Mouse (Mus musculus) layer of hippocampus, adult 9-11 months (tissue): ENCODE measurements around the gene Bbs5.
"Not testable (repeated sequence)": the region's sequence is repeated elsewhere in the genome, so short reads cannot be mapped to it uniquely, and the experiment has no call there.

Experiments used
- DNase-seq: peaks from one replicate; pipeline ENCODE4 v3.0.0; 2022

The Bbs5 gene

DNA sequence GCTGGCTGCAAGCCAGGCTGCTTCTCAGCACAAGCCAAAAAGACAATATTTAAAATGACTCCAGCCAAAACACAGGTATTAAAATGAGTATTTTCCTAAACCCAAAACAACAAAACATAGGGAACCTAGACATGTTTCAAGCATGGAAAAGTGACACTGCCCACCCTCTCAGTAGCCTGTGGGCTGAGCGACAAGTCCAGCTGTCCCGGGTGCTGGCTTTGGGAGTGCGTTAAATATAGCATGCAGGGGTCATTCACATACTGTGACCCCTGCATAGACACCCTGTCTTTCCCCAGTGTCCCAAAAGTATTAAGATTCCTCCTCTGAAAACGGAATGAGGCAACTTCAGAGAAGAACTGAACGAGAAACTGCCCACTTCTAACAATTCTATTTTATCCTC lies 26.8 kb downstream of the Bbs5 start:
- DNase-seq: no peak

DNA sequence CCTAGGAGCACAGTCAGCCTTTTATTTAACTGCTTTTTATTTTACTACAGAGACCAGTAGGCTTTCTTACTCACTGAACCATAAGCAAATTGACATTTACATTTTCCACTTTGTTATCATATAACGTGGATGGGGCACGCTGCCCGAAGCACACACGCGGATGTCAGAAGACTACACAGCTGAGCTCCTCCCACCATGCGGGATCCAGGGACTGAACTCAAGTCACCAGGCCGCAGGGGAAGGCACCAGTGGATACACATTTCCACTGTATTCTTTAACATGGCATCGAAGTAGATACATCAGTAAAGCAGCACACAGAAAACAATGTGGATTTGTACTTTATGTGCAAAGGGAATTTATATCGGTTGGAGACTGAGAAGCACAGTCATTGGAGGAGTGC lies 28.3 kb downstream of the Bbs5 start:
- DNase-seq: no peak

DNA sequence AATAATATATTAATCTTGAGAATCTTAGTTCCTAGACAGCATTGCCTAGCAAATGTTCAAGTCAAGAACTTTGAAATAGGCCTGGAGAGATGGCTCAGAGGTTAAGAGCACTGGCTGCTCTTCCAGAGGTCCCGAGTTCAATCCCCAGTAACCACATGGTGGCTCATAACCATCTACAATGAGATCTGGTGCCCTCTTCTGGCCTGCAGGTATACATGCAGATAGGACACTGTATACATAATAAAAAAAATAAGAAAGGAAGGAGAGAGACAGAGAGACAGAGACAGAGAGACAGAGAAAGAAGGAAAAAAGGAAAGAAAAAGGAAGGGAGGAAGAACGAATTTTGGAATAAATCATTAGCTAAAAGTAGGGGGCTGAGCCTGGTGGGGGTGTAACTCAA lies 29.7 kb downstream of the Bbs5 start:
- DNase-seq: no peak

DNA sequence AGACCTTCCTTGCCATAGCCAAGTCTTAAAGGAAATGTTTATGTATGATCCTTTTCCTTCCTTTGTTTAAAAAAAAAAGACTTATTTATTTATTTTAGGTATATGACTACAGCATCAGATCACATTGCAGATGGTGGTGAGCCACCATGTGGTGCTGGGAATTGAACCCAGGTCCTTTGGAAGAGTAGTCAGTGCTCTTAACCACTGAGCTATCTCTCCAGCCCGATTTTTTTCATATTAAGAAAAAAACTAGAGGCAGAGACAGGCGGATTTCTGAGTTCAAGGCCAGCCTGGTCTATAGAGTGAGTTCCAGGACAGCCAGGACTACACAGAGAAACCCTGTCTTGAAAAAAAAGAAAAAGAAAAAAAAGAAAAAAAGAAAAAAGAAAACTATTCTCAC lies 30.2 kb downstream of the Bbs5 start:
- not testable (repeated sequence) for DNase-seq

DNA sequence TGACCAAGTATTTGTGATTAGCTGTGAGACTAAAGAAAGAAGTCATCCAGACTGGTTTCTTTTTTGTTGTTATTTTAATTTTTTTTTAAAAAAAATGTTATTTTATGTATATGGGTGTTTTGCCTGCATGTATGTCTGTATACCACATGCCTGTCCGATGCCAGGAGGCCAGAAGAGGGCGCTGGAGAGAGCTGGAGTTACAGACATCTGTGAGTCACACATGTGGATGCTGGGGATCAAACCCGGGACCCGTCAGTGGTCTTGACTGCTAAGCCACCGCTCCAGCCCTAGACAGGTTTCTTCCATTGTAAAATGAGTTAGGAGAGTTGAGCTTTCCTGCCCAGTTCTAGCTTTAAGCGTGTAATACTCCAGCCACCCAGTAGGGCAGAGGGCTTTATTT lies 33.0 kb downstream of the Bbs5 start:
- no peak for DNase-seq

DNA sequence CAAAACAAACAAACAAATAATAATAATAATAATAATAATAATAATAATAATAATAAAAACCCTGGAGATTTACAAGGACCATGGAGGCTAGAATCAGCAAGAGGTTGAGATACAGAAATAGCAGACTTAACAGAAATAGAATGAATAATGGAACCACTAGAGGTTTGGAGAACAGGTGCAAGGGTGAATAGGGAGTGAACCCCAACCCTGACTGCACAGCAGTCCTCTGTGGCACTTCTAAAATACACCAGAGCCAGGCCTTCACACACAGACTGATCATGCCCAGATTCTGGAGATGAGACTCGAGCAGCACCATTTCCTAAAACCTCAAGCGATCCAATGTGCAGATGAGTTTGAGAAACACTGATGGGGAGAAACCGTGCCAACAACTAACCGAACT lies 35.0 kb downstream of the Bbs5 start:
- no peak for DNase-seq

DNA sequence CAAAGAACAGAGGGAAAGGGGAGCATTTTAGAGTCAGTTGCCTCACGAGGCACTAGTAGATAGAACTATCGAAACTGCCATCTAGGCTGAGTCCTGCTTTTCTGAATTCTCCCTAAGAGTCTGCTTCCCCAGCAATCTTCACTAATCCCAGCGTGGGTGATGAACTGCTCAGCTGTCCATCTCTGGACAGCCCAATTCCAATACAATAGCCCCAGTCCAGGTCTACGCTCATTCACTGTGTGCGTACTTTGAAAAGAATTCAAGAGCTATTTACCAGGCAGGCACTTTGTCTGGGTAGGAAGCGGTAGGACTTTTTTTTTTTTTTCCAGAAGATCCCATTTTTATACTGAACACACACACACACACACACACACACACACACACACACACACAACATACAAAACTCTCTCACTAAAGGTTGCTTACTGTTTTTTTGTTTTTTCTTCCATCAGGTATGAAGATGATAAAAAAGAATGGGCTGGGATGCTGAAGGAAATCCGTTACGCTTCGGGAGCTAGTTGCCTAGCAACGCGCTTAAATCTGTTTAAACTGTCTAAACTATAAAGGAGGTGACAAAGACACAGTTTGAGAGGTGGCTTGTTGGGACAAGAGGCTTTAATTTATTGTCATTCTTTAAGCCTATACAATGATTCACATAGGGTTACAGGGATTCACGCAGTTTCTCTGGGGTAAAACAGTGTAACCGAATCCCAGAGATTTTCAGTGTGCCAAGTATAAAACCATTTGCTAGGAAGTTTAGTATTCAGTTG lies 36.2 kb downstream of the Bbs5 start:
- DNase-seq: no peak

DNA sequence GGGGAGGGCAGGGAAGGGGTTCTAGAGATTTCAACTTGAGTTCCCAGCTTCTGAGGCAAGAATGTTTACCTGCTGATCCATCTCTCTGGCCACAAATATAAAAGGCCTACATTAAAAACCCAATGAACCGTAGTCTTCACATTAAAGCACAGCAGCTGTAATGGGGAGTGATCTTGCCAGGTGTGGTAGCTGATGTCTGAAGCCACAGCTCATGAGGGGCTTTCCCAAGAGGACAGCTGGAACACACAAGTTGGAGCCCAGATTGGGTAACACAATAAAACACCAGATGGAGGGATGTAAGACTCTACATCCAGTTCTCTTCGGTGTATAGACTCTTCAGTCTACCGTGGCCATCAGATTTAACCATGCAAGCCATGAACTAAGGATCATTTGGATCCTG lies 37.5 kb downstream of the Bbs5 start:
- no peak for DNase-seq

DNA sequence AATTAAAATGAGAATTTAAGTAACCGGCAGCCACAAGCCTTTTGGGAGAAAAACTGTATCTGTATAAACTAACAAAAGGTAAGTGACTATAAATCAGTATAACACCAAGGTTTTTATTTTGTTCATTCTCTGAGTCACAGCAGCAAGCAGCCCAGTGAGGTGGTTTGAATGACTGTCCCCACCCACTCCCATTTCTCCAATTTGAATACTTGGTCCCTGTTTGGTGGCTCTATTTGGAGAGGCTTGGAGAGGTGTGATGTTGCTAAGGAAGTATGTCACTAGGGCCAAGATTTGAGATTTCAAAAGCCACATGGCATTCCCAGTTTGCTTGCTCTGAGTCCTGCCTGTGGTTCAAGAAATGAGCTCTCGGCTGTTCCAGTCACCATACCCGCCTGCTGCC lies 43.2 kb downstream of the Bbs5 start:
- no peak for DNase-seq

DNA sequence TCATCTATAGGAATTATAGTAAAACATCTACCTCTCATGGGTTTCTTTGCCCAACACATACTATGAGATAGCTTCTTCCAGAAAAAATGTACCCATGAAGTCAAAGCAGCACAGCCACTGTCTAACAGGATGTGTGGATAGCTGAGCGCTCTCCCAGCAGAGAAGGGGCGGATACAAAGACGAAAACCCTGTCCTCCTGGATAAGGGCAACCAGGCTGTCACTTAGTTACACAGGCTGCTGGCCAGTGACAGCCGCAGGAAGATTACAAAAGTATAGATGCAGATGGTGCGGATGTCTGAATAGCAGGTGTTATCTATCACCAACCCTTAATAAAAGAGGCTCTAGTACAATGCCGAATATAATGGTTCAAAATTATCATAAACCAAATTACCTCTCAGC lies 43.9 kb downstream of the Bbs5 start:
- DNase-seq: no peak

DNA sequence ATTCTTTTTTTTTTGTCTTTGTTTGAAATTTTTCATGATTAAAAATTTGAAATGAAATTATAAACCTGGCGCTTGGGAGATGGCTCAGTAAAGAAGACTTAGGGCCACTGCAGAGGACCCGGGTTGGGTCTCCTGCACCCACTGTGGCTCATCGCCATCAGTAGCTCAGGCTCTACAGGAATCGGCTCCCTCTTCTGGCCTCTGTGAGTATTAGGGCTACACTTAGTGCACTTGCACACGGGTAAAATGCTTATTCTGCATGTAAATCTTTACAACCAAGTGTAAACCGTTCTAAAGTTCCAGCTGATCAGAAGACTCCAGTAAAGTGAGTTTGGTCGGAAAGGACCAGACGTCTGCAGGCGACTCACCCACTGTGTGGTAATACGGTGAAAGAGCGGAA lies 46.5 kb downstream of the Bbs5 start:
- no peak for DNase-seq

DNA sequence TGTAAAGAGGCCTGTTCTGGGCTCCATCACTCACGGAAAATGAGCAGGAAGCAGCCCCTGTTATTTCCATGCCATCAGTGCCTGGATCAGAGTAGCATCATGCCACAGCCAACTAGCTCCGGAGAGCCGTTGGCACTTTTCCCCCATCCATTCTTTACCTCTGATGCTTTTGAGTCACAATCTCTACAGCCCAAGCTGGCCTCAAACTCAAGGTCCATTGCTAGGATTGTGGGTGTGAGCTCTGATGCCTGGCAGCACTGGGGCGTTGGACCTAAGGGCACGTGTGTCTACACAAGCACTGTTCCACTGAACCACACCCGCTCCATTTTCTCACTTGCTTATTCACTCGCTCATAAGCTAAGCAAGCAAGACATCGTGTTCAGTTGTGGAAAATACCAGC lies 53.5 kb downstream of the Bbs5 start:
- no peak for DNase-seq

DNA sequence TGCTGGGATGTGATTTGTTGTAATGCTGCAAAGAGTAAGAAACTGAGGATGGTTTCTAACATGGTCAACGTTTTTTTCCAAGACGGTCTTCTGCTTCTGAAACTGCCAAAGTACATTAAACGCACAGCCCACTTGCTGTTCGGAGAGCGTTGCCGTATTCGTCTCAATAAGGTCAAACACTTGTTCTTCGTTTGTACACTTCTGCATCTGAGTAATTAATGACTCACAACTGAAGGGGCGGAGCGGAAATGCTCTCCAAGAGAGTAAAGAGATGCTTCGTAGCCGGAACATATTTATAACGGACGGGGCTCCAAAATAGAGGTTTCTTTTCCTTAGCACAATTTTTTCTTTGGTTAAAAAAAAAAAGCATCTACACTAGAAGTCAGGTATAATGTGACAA lies 65.2 kb downstream of the Bbs5 start:
- peak; percentile 12 for DNase-seq

DNA sequence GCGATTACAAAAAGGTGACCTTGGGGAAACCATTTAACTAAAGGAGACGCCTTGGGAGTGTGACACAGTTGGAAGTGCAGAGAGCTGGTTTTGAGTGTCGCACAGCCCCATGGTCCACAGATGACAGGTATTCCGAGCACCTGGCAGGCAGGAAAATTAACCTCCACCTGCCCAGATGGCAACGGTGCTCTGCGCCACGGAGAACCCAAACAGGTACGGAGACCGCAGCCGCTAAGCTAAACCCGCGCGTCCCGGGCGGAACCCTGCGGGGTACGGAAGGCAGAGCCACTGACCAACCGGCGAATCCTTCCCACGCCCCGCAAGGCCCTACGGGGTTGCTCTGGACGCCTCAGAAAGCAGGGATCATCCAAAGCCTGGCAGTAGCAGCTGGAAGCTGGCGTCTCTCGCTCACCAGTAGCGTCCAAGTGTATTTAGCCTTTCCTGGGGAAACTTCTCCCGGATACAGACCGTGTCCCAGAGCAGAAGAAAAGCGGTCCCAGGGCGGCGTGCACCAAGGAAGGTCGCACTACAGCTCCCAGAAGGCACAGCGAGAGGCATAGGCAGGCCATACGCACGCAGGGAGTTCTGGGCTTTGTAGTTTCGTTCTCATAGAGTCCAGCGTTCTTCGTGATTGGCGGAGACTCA lies 66.1 kb downstream of the Bbs5 start, which contains the start of gene Fastkd1:
Fastkd1 (minus strand) TSS at position 536 of the 645 bp plus-strand sequence.
- peak; percentile 94 for DNase-seq

DNA sequence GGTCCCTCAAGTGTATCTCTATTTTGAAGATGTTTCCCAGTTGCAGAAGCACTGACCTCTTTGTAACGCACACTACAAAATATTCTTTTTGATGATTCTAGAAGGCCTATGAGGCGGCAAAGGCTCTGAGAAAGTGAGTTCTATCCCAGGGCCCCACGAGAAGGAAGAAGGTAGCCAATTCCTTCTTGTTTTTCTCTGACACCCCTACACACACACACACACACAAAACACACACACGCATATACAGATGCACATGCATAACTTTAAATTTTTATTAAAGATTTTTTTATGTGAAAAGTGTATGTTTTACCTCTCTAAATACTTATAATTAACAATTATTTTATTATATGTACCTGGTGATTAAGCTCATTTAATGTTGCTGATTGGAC lies 66.6 kb downstream of the Bbs5 start:
- no peak for DNase-seq

DNA sequence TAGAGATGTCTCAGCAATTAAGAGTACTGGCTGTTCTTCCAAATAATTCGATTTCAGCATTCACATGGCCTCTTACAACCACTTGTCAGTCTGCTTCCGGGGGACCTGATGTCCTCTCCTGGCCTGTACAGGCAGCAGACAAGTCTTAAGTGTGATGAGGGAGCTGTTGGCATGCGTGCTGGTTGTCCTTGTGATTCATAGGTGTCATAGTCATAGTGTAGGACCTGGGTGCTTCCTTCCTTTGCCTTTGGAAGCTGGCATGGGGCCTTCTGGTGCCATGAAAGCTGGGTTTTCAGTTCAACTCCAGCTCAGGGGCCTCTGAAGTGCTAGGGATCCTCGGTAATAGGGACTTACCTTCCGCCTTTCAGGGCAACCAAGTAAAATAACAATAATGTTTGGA lies 67.2 kb downstream of the Bbs5 start:
- no peak for DNase-seq

DNA sequence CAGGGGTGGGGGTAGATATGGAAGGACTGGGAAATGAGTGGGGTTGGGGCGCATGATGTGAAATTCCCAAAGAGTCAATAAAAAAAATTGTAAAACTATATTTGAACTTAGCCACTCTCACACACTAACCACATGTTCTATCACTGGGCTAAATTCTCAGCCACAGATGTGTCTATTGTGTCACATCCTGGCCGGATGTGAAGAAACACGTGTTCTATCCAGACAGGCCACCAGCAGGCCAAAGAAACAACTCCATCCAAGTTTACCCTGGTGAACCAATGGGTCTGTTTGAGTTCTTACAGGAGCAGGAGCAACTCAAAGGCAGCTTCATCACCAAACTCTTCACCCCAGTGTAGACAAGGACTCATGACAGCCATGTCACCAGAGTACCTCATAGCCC lies 69.5 kb downstream of the Bbs5 start:
- DNase-seq: no peak
